8 mouse cellular contexts compared by ENCODE assay signal in the genomic region with DNA sequence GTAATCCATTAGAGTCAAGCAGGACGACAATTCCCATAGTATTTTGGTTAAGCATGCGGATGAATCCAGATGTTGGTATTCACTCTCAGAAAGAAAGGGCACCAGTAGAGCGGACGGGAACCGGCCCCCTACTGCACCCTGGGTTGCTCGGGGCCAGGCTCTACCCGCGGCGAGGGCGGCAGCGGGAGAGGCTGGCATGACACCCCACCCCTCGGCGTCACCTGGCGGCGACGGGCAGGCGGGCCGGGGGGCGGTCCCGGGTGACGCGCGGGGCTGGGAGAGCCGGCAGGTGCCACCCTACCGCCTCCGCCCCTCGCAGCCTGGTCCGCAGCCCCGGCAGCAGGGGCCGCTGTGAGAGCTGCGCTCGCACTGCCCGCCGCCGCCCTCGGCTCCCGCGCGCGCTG. TPM values are rescaled to one million over a fixed set of nuclear protein-coding genes. Genes with fewer than 3 reads are reported as not detected.
DNase-seq lines count a peak whose midpoint lies in the region; ATAC-seq lines count a peak whose summit lies in the region.

A gene (plus strand): TSS at position 324 of the 404 bp plus-strand sequence.

- 0% methylated on average over 40 of the region's 40 CpGs for WGBS in forebrain, embryonic 11.5 days
- under 1% methylated on average over 37 of the region's 40 CpGs for WGBS in liver, embryonic 16.5 days (ENCODE audit: insufficient replicate concordance)
- under 1% methylated on average over 22 of the region's 40 CpGs for WGBS in neural tube, embryonic 14.5 days

- peak; percentile 78 to 80 for DNase-seq in CD8-positive naive resting alpha-beta T cell, adult 2 months (ENCODE audit: low read depth in 2 of 2, low spot score in 2 of 2)
- peak; percentile 79 for DNase-seq in forebrain, embryonic 11.5 days (ENCODE audit: low spot score)
- DNase-seq in heart, postnatal 10 days: peak; percentile 54 to 63
- peak; percentile 86 to 93 for DNase-seq in kidney, postnatal 4 days
- DNase-seq in testis, postnatal 10 days (ENCODE audit: low spot score): peak; percentile 70

- H3K4me3 ChIP-seq in brown adipose tissue, adult 24 weeks (ENCODE audit: insufficient read depth, low read depth, low read length): peak within 1 kb of the TSS; percentile 39
- H3K4me3 ChIP-seq in forebrain, embryonic 11.5 days (ENCODE audit: low read depth, low read length): peak within 1 kb of the TSS; percentile 69
- H3K4me3 ChIP-seq in liver, embryonic 16.5 days (ENCODE audit: low read depth, low read length): peak within 1 kb of the TSS; percentile 66
- peak within 1 kb of the TSS; percentile 64 for H3K4me3 ChIP-seq in neural tube, embryonic 14.5 days (ENCODE audit: low read depth, low read length)

- peak within 1 kb of the TSS; percentile 100 for H3K4me2 ChIP-seq in forebrain, embryonic 11.5 days (ENCODE audit: low read depth, low read length, severe bottlenecking)
- H3K4me2 ChIP-seq in liver, embryonic 16.5 days (ENCODE audit: low read depth, low read length): peak within 1 kb of the TSS; percentile 84
- peak within 1 kb of the TSS; percentile 100 for H3K4me2 ChIP-seq in neural tube, embryonic 14.5 days (ENCODE audit: low read depth, low read length)

- H3K27ac ChIP-seq in brown adipose tissue, adult 24 weeks (replicated peaks; ENCODE audit: low read depth, low read length): no peak within 1 kb of the TSS
- no peak within 1 kb of the TSS for H3K27ac ChIP-seq in forebrain, embryonic 11.5 days (ENCODE audit: low read depth, low read length)
- no peak within 1 kb of the TSS for H3K27ac ChIP-seq in liver, embryonic 16.5 days (ENCODE audit: low read length)
- no peak within 1 kb of the TSS for H3K27ac ChIP-seq in neural tube, embryonic 14.5 days (ENCODE audit: low read depth, low read length)

- H3K27me3 ChIP-seq in forebrain, embryonic 11.5 days (ENCODE audit: control insufficient read depth, insufficient read depth, low read length): peaks cover 25% of the 10 kb centered on the region; the same call in 1 of the 2 replicates
- peaks cover 29% of the 10 kb centered on the region for H3K27me3 ChIP-seq in liver, embryonic 16.5 days (ENCODE audit: control insufficient read depth, insufficient read depth, low read depth, low read length)
- H3K27me3 ChIP-seq in neural tube, embryonic 14.5 days (ENCODE audit: control insufficient read depth, insufficient read depth, low read length): peaks cover 11% of the 10 kb centered on the region

- H3K9ac ChIP-seq in forebrain, embryonic 11.5 days (ENCODE audit: low read length): peak within 1 kb of the TSS; percentile 65
- peak within 1 kb of the TSS; percentile 59 for H3K9ac ChIP-seq in liver, embryonic 16.5 days (ENCODE audit: low read depth, low read length)
- peak within 1 kb of the TSS; percentile 66 for H3K9ac ChIP-seq in neural tube, embryonic 14.5 days (replicated peaks; ENCODE audit: low read depth, low read length)

- H3K36me3 ChIP-seq in forebrain, embryonic 11.5 days (ENCODE audit: control insufficient read depth, insufficient read depth, low read length): no peaks in the 10 kb centered on the region
- H3K36me3 ChIP-seq in liver, embryonic 16.5 days (ENCODE audit: control insufficient read depth, insufficient read depth): no peaks in the 10 kb centered on the region
- no peaks in the 10 kb centered on the region for H3K36me3 ChIP-seq in neural tube, embryonic 14.5 days (ENCODE audit: control insufficient read depth, insufficient read depth, low read length)

- peak; percentile 95 for ATAC-seq in forebrain, embryonic 11.5 days (replicated peaks; ENCODE audit: low FRiP score)
- ATAC-seq in liver, embryonic 16.5 days (ENCODE audit: low read depth): peak; percentile 94
- ATAC-seq in neural tube, embryonic 14.5 days (ENCODE audit: low read depth): peak; percentile 92

- H3K4me1 ChIP-seq in brown adipose tissue, adult 24 weeks (ENCODE audit: control insufficient read depth, insufficient read depth, insufficient read length, low read length): no peaks in the 10 kb centered on the region; the same call in 1 of the 2 replicates
- no peaks in the 10 kb centered on the region for H3K4me1 ChIP-seq in forebrain, embryonic 11.5 days (replicated peaks; ENCODE audit: control insufficient read depth, insufficient read depth, low read length)
- H3K4me1 ChIP-seq in liver, embryonic 16.5 days (ENCODE audit: control insufficient read depth, low read depth, low read length): no peaks in the 10 kb centered on the region; the same call in 1 of the 2 replicates
- H3K4me1 ChIP-seq in neural tube, embryonic 14.5 days (ENCODE audit: control insufficient read depth, insufficient read depth, low read length): no peaks in the 10 kb centered on the region

- intact Hi-C loops in heart, postnatal 10 days (cut with DNase I): loop anchor here (5.0 kb wide), 1 partner anchor 103 kb away; a partner anchor contains a TSS

- no peaks in the 10 kb centered on the region for H3K9me3 ChIP-seq in forebrain, embryonic 11.5 days (ENCODE audit: control insufficient read depth, low read length)
- H3K9me3 ChIP-seq in liver, embryonic 16.5 days (replicated peaks; ENCODE audit: control insufficient read depth, low read length): no peaks in the 10 kb centered on the region
- H3K9me3 ChIP-seq in neural tube, embryonic 14.5 days (ENCODE audit: control insufficient read depth, low read length): no peaks in the 10 kb centered on the region

RNA-seq across cellular contexts. Expression of the gene that starts here (rescaled TPM):
- polyA plus RNA-seq in brown adipose tissue, adult 24 weeks (2012; ENCODE audit: insufficient read depth, insufficient read length, missing spikeins): not detected in 2 replicates
- 1.1 and 1.4 TPM in 2 replicates for polyA plus RNA-seq in forebrain, embryonic 11.5 days (2014; fragmentation: Nextera tagmentation; extraction: Ambion mirVana)
- under 1 TPM; 0.41 to 0.50 TPM for total RNA-seq in heart, postnatal 10 days (2021)
- polyA plus RNA-seq in liver, embryonic 16.5 days (2015; fragmentation: Nextera tagmentation; extraction: Ambion mirVana): 2.0 and 2.5 TPM in 2 replicates
- 1.9 and 2.6 TPM in 2 replicates for polyA plus RNA-seq in neural tube, embryonic 14.5 days (2014; fragmentation: Nextera tagmentation; extraction: Ambion mirVana)

Comparison
In these comparisons a context has a peak if more than half of its experiments do, and no peak if none do; other contexts are left out.
1. Peak in DNase-seq in heart, postnatal 10 days; RNA of the gene not detected or under 1 TPM.